Mouse (Mus musculus): ENCODE data around the gene Tyw5. TPM values are rescaled to one million over a fixed set of nuclear protein-coding genes. Genes with fewer than 3 reads are reported as not detected.

The Tyw5 gene
- polyA plus RNA-seq, 1 experiment = 0.10 TPM

DNA sequence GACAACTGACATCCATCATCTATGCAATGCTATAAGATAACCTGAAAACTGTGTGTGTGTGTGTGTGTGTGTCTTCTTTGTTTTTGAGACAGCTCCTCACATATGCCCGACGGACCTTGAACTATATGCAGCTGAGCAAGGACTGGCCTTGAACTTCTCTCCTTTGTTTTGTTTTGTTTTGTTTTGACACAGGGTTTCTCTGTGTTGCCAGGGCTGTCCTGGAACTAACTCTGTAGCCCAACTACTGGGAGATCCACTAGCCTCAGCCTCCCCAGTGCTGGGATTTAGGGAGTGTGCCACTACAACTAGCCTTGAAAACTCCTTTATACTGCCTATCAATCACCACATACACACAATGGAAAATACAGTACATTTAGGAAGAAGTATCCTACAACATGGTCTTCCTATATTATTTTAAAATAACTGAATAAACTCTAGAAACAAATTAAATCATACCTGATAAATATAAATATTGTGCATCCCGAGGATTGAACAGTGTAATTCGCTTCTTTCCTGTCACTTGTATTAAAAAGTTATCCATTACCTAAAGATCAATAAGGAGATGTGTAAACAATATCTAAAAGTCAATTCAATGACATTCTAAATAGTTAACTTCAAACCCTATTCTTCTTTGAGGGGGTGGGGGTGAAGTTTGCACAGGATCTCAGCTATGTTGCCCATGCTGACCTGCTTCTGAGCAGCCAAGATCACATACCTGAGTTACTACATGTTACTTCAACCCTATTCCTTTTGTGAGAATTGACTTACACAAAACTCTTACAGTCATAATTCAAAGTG lies 15.7 kb downstream of the Tyw5 start:
- Histone ChIP-seq H3K27me3 (ENCODE audit: control insufficient read depth) (no peaks in the 10 kb centered on the region), H3K4me3 (replicated peaks) (no peak overlapping the region), H3K4me1 (ENCODE audit: control insufficient read depth) (no peaks in the 10 kb centered on the region), H3K9me3 (ENCODE audit: control insufficient read depth, low read length) (no peaks in the 10 kb centered on the region), H3K36me3 (ENCODE audit: control insufficient read depth) (peaks cover 48% of the 10 kb centered on the region)
- TF ChIP-seq TAL1 (IDR thresholded peaks at IDR 0.05; ENCODE audit: low read length) (no peak), GATA1 (IDR thresholded peaks at IDR 0.05; ENCODE audit: low read length) (no peak)

DNA sequence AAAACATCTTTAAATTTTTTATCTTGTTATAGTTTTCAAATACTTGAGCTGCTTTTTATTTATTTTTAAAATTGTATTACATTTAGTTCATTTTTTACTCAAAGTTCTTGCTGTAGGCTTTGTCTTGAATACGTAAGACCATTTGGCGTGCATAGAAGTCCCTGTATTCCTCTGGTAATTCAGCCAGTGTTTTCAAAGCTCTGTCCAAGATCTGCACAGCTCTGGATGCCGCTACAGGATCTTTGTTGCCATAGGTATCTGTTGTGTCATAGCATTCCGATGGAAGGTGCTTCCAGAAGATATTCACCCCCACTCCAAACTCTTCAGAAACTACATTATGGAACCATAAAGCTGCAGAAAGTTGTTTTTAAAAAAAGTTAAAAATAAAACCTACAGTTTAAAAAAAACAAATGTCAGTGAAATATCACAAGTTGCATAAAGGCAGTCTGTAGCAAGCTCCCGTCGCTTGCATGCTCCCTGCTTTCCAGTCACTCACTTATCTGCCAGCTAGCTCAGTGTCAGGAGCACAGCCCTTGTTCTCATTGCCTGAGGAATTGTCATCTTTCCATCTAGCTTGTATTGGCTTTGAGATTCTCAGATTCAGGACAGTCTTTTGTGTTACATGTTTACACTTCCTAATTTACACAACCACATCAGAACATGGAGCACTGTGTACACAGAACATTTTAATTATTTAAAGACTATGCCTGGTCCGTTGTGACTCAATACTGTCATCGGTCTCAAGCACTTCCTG lies 18.3 kb downstream of the Tyw5 start:
- H3K9me3 ChIP-seq (ENCODE audit: control insufficient read depth, low read length) = no peaks in the 10 kb centered on the region
- no peaks in the 10 kb centered on the region for H3K27me3 ChIP-seq (ENCODE audit: control insufficient read depth)
- TF ChIP-seq TAL1 (IDR thresholded peaks at IDR 0.05; ENCODE audit: low read length) (no peak), GATA1 (IDR thresholded peaks at IDR 0.05; ENCODE audit: low read length) (no peak)
- no peaks in the 10 kb centered on the region for H3K4me1 ChIP-seq (ENCODE audit: control insufficient read depth)
- H3K36me3 ChIP-seq (ENCODE audit: control insufficient read depth) = peaks cover 45% of the 10 kb centered on the region
- H3K4me3 ChIP-seq (replicated peaks) = no peak overlapping the region

DNA sequence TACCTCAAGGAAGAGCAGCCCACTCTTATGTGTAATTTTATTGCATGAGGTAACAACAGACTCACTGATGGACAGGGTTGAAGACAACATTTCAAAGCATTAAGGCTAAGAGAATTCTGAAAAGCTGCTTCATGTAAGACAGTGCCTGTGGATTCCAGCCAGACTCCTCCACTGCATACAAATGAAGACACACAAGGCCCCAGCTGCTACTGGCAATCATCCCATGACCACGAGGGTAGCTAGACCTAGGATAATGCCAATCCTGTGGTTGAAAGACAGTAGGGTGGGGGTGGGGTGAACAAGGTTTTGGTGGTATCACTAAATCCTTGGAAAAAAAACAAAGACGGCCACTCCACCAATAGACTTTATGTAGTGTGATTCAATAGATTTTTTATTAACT lies 19.0 kb downstream of the Tyw5 start:
- H3K9me3 ChIP-seq (ENCODE audit: control insufficient read depth, low read length) = no peaks in the 10 kb centered on the region
- TF ChIP-seq TAL1 (IDR thresholded peaks at IDR 0.05; ENCODE audit: low read length) (no peak), GATA1 (IDR thresholded peaks at IDR 0.05; ENCODE audit: low read length) (no peak)
- H3K4me1 ChIP-seq (ENCODE audit: control insufficient read depth) = no peaks in the 10 kb centered on the region
- no peaks in the 10 kb centered on the region for H3K27me3 ChIP-seq (ENCODE audit: control insufficient read depth)
- no peak overlapping the region for H3K4me3 ChIP-seq (replicated peaks)
- peaks cover 38% of the 10 kb centered on the region for H3K36me3 ChIP-seq (ENCODE audit: control insufficient read depth)

DNA sequence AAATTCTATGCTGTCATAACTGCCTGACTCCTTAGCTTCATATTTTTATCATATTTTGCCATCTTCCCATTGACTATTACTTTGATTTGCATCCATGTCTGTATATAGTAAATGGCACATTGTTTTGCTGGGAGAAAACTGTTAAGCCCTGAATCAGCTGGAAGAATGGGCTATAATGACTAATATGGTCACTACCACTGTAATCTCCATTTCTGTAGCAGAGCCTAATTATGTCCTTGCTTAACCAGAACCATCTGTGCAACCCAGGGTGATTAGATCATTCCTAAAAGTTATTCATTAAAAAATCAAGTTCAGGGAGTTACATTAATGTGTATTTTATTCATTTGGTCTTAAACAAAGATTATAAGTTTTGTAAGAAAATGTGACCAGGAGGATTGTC lies 20.4 kb downstream of the Tyw5 start:
- H3K9me3 ChIP-seq (ENCODE audit: control insufficient read depth, low read length) = no peaks in the 10 kb centered on the region
- no peaks in the 10 kb centered on the region for H3K4me1 ChIP-seq (ENCODE audit: control insufficient read depth)
- H3K27me3 ChIP-seq (ENCODE audit: control insufficient read depth) = no peaks in the 10 kb centered on the region
- peaks cover 28% of the 10 kb centered on the region for H3K36me3 ChIP-seq (ENCODE audit: control insufficient read depth)
- no peak overlapping the region for H3K4me3 ChIP-seq (replicated peaks)
- no peak for TF ChIP-seq GATA1 (IDR thresholded peaks at IDR 0.05; ENCODE audit: low read length)
- no peak for TF ChIP-seq TAL1 (IDR thresholded peaks at IDR 0.05; ENCODE audit: low read length)

DNA sequence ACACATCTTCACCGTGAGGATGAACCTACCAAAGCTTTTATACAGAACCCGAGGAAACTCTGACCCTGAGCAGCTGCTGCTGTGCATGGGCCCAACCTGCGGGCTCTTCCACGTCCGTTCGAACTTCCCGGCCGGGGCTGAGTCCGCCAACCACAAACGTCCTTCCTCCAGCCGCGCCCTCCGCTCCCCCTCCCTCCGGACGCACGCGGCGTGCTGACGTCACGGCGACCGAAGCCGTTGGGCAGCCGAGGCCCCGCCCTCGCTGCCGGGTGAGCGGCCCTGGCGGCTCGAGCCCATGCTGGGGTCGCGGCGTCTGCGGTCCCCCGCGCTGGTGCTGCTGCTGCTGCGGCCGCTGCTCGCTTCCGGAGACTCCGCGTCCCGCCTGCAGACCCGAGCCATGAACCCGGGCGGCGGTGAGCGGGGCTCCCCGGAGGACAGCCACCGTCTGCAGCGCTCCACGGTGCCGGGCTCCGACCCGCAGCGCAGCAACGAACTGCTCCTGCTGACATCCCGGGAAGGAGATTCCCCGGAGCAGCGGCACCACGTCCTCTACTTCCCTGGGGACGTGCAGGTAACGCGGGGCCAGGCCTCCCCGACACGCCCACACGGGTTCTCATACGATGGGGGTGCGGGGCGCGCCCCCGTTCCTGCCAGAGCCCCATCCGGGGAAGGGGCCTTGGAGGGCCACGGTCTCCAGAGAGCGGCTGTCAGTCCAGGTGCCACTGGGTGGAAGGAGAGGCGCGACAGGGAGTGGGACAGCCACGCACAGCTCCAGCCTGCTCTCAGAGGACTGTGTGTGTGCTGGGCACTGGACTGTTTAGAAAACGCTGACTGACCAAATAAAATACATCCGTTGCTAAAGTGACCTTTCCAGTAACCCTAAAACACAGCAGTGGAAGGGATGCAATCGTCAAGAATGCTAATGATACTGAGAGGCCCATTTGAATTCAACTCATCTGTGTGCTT lies 29.2 kb downstream of the Tyw5 start, which contains the start of gene 1700066M21Rik:
Gene 1700066M21Rik, plus strand, starts transcription at position 245 of the 966 bp plus-strand sequence.
- H3K4me3 ChIP-seq (replicated peaks) = peak within 1 kb of the TSS; percentile 73

DNA sequence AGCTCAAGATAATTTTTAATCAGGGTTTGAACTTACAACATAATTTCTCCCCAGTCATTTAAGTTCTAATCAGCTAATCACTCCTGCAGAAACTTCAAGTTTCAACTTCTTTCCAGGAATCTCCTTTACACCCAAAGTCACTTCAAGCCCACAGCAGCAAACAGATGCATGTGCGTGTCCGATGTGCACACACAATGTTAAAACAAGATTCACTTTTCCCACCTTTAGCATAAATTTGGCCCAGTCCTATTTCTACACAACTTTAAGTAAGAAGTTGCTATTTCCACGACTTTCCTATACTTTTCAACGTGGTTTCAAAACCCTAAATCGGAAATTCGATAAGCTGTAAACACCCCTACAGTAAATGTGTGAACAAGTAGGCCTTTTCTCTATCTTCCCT lies 30.1 kb downstream of the Tyw5 start:
- Histone ChIP-seq H3K4me1 (ENCODE audit: control insufficient read depth) (peaks cover 28% of the 10 kb centered on the region), H3K36me3 (ENCODE audit: control insufficient read depth) (peaks cover 14% of the 10 kb centered on the region), H3K9me3 (ENCODE audit: control insufficient read depth, low read length) (no peaks in the 10 kb centered on the region), H3K27me3 (ENCODE audit: control insufficient read depth) (no peaks in the 10 kb centered on the region), H3K4me3 (replicated peaks) (peak overlapping the region; percentile 73)
- TF ChIP-seq GATA1 (IDR thresholded peaks at IDR 0.05; ENCODE audit: low read length) (no peak), TAL1 (IDR thresholded peaks at IDR 0.05; ENCODE audit: low read length) (no peak)

More for the DNA sequence above, 29.2 kb downstream of the Tyw5 start, which contains the start of gene 1700066M21Rik:
- H3K4me1 ChIP-seq (ENCODE audit: control insufficient read depth) = peaks cover 28% of the 10 kb centered on the region
- H3K36me3 ChIP-seq (ENCODE audit: control insufficient read depth) = peaks cover 14% of the 10 kb centered on the region
- H3K27me3 ChIP-seq (ENCODE audit: control insufficient read depth) = no peaks in the 10 kb centered on the region
- no peaks in the 10 kb centered on the region for H3K9me3 ChIP-seq (ENCODE audit: control insufficient read depth, low read length)
- TF ChIP-seq GATA1 (IDR thresholded peaks at IDR 0.05; ENCODE audit: low read length) = no peak
- TF ChIP-seq TAL1 (IDR thresholded peaks at IDR 0.05; ENCODE audit: low read length) = no peak

DNA sequence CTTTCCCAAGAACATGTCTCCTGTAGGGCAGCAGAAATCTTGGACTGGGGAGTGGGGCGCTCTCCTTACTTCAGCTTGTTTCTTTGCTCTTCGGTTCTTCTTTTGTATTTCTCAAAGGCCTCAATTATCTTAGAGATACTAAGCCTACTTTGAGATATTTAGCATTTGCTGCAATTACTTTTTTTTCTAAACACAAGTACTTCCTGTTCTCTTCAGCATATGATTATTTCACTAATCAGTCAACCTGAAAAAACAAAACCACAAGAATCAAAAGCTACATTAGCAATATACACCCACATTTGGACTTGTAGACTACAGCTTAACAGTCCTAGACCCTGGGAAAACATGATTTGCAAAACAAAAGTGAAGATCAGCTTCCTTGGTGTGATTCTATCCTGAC lies 31.6 kb downstream of the Tyw5 start:
- Histone ChIP-seq H3K4me1 (ENCODE audit: control insufficient read depth) (peaks cover 28% of the 10 kb centered on the region), H3K9me3 (ENCODE audit: control insufficient read depth, low read length) (no peaks in the 10 kb centered on the region), H3K36me3 (ENCODE audit: control insufficient read depth) (peaks cover 11% of the 10 kb centered on the region), H3K4me3 (replicated peaks) (no peak overlapping the region), H3K27me3 (ENCODE audit: control insufficient read depth) (no peaks in the 10 kb centered on the region)
- TF ChIP-seq TAL1 (IDR thresholded peaks at IDR 0.05; ENCODE audit: low read length) (no peak), GATA1 (IDR thresholded peaks at IDR 0.05; ENCODE audit: low read length) (no peak)

DNA sequence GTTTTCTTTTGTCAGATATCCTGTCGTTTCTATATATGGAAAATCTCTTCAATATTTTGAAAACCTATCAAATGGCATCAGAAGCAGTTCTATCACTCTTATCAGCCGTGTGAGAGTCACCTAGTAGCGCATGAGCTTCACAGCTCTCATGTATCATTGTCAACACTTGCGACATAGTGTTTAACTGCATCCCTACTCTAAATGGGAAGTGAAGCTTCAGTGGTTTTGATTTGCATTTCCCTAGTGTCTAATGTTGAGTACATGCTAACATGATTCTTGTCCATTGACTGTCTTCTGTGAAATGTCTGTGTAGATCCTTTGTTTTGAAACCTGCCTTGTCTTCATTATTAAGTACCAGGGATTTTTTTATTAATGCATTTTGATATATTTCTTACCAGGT lies 36.5 kb downstream of the Tyw5 start:
- TF ChIP-seq GATA1 (IDR thresholded peaks at IDR 0.05; ENCODE audit: low read length) (no peak), TAL1 (IDR thresholded peaks at IDR 0.05; ENCODE audit: low read length) (no peak)
- Histone ChIP-seq H3K36me3 (ENCODE audit: control insufficient read depth) (peaks cover 4% of the 10 kb centered on the region), H3K9me3 (ENCODE audit: control insufficient read depth, low read length) (no peaks in the 10 kb centered on the region), H3K4me3 (replicated peaks) (no peak overlapping the region), H3K4me1 (ENCODE audit: control insufficient read depth) (no peaks in the 10 kb centered on the region), H3K27me3 (ENCODE audit: control insufficient read depth) (no peaks in the 10 kb centered on the region)
